Mouse (Mus musculus): Measurements from ENCODE around the gene Izumo2. TPM values are rescaled to one million over a fixed set of nuclear protein-coding genes. Genes with fewer than 3 reads are reported as not detected.

The Izumo2 gene
- total and polyA plus RNA-seq, 3 experiments = not detected

DNA sequence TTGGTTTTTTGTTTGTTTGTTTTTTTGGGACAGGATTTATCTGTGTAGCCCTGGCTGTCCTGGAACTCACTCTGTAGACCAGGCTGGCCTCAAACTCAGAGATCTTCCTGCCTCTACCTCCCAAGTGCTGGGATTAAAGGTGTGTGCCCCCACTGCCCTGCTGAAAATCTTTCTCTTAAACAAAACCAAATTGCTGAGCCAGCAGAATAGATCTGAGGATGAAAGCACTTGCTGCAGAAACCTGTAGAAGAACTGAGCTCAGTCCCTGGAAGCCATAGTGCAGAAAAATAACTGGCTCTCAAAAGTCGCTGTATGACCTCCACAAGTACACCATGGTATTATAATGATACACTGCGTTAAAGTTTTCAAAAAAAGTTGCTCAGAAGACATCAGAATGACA is 48.6 kb downstream of the Izumo2 start:
- no peak for TF ChIP-seq EP300 (IDR thresholded peaks at IDR 0.05; ENCODE audit: low read depth in 1 of 2, low read length in 2 of 2)
- TF ChIP-seq MEF2A (IDR thresholded peaks at IDR 0.05; ENCODE audit: extremely low read depth, insufficient replicate concordance, low read depth, low read length, poor library complexity, severe bottlenecking) = no peak
- no peak for TF ChIP-seq CHD2 (IDR thresholded peaks at IDR 0.05; ENCODE audit: low read length)
- no peak for TF ChIP-seq RAD21 (IDR thresholded peaks at IDR 0.05; ENCODE audit: low read depth, low read length)
- no peak for TF ChIP-seq ZC3H11A (IDR thresholded peaks at IDR 0.05; ENCODE audit: low read depth, low read length)
- peak; percentile 65 for TF ChIP-seq MAFK (IDR thresholded peaks at IDR 0.05; ENCODE audit: borderline replicate concordance, low read depth, low read length)
- Histone ChIP-seq H3K27ac (ENCODE audit: control insufficient read depth, low read depth, low read length) (no peak overlapping the region), H3K79me2 (ENCODE audit: control insufficient read depth, insufficient read depth, low read length, poor library complexity) (no peaks in the 10 kb centered on the region), H3K9ac (ENCODE audit: control insufficient read depth, low read depth, low read length, poor library complexity, severe bottlenecking) (no peak overlapping the region), H3K27me3 (ENCODE audit: control insufficient read depth in 1 of 2, insufficient read depth in 2 of 2, low read length in 2 of 2) (no peaks in the 10 kb centered on the region), H3K4me1 (ENCODE audit: control insufficient read depth in 1 of 2, insufficient read depth in 2 of 2, low read length in 2 of 2) (no peaks in the 10 kb centered on the region), H3K9me3 (replicated peaks; ENCODE audit: insufficient read depth, low read length) (no peaks in the 10 kb centered on the region), H3K4me3 (ENCODE audit: control insufficient read depth in 1 of 2, insufficient read depth in 1 of 2, low read depth in 2 of 2, low read length in 2 of 2) (no peak overlapping the region), H3K36me3 (ENCODE audit: control insufficient read depth in 1 of 2, insufficient read depth in 2 of 2, low read length in 2 of 2) (no peaks in the 10 kb centered on the region; a peak in 2 of 4 replicates)
- no peak for DNase-seq (ENCODE audit: low read depth, low spot score)

DNA sequence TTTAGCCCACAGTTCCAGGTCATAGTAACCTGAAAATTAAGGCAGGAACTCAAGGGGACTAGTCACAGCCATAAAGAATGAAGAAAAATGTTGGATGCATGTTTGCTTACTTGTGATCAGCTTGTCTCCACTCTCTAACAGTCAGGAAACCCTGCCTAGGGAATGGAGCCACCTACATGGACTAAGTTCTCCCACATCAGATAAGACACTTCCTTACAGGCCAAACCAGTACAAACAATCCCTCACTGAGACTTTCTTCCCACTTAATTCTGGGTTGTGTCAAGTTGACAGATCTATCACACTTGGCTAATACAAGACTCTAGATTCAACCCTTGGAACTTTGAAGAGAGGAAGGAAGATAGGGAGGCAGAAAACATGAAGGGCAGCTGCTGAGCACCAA is 51.8 kb downstream of the Izumo2 start:
- Histone ChIP-seq H3K79me2 (ENCODE audit: control insufficient read depth, insufficient read depth, low read length, poor library complexity) (no peaks in the 10 kb centered on the region), H3K36me3 (ENCODE audit: control insufficient read depth in 1 of 2, insufficient read depth in 2 of 2, low read length in 2 of 2) (no peaks in the 10 kb centered on the region; a peak in 2 of 4 replicates), H3K27ac (ENCODE audit: control insufficient read depth, low read depth, low read length) (no peak overlapping the region), H3K4me3 (ENCODE audit: control insufficient read depth in 1 of 2, insufficient read depth in 1 of 2, low read depth in 2 of 2, low read length in 2 of 2) (no peak overlapping the region), H3K27me3 (ENCODE audit: control insufficient read depth in 1 of 2, insufficient read depth in 2 of 2, low read length in 2 of 2) (no peaks in the 10 kb centered on the region), H3K4me1 (ENCODE audit: control insufficient read depth in 1 of 2, insufficient read depth in 2 of 2, low read length in 2 of 2) (no peaks in the 10 kb centered on the region), H3K9me3 (replicated peaks; ENCODE audit: insufficient read depth, low read length) (no peaks in the 10 kb centered on the region), H3K9ac (ENCODE audit: control insufficient read depth, low read depth, low read length, poor library complexity, severe bottlenecking) (no peak overlapping the region)
- TF ChIP-seq MYB (IDR thresholded peaks at IDR 0.05; ENCODE audit: low read depth, low read length) = no peak
- no peak for TF ChIP-seq ZNF384 (IDR thresholded peaks at IDR 0.05; ENCODE audit: low read depth, low read length)
- peak; percentile 52; the same call in 1 of the 2 replicates for TF ChIP-seq GATA1 (IDR thresholded peaks at IDR 0.05; ENCODE audit: low read depth, low read length)
- TF ChIP-seq BHLHE40 (IDR thresholded peaks at IDR 0.05; ENCODE audit: borderline replicate concordance, low read depth, low read length) = no peak
- no peak for TF ChIP-seq ZC3H11A (IDR thresholded peaks at IDR 0.05; ENCODE audit: low read depth, low read length)
- DNase-seq (ENCODE audit: low read depth, low spot score) = no peak

DNA sequence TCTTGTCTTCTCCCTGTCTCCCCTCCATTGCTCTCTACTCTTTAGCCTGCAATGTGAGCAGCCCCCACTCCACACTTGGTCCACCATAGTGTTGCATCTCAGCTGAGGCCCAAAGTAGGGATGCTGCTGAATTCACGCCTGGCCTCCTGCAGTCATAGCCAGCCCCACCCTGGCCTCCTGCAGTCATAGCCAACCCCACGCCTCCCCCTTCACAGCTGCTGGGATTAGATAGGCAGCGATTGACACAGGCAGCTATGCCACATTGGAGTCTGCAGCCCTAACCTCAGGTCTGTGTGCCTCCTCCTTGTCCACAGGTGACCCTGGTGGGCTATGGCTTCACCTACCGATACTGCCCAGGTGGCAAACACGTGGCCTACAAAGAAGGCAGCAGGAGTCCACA is 59.6 kb downstream of the Izumo2 start:
- no peak for DNase-seq (ENCODE audit: low read depth, low spot score)
- Histone ChIP-seq H3K27ac (ENCODE audit: control insufficient read depth, low read depth, low read length) (no peak overlapping the region), H3K4me3 (ENCODE audit: control insufficient read depth in 1 of 2, insufficient read depth in 1 of 2, low read depth in 2 of 2, low read length in 2 of 2) (no peak overlapping the region), H3K9me3 (replicated peaks; ENCODE audit: insufficient read depth, low read length) (no peaks in the 10 kb centered on the region), H3K4me1 (ENCODE audit: control insufficient read depth in 1 of 2, insufficient read depth in 2 of 2, low read length in 2 of 2) (peaks cover 0 to 2% of the 10 kb centered on the region in 2 experiments; a peak in 1 of 4 replicates), H3K79me2 (ENCODE audit: control insufficient read depth, insufficient read depth, low read length, poor library complexity) (no peaks in the 10 kb centered on the region), H3K36me3 (ENCODE audit: control insufficient read depth in 1 of 2, insufficient read depth in 2 of 2, low read length in 2 of 2) (peaks cover 0 to 4% of the 10 kb centered on the region in 2 experiments; a peak in 1 of 4 replicates), H3K9ac (ENCODE audit: control insufficient read depth, low read depth, low read length, poor library complexity, severe bottlenecking) (no peak overlapping the region), H3K27me3 (ENCODE audit: control insufficient read depth in 1 of 2, insufficient read depth in 2 of 2, low read length in 2 of 2) (no peaks in the 10 kb centered on the region)
- no peak for TF ChIP-seq ETS1 (IDR thresholded peaks at IDR 0.05; ENCODE audit: low read depth, low read length)
- TF ChIP-seq USF1 (IDR thresholded peaks at IDR 0.05; ENCODE audit: low read depth, low read length) = no peak
- TF ChIP-seq USF2 (IDR thresholded peaks at IDR 0.05; ENCODE audit: borderline replicate concordance in 1 of 2, insufficient read depth in 1 of 2, low read depth in 1 of 2, low read length in 2 of 2) = no peak
- TF ChIP-seq MXI1 (IDR thresholded peaks at IDR 0.05; ENCODE audit: low read depth, low read length) = no peak
- TF ChIP-seq KAT2A (conservative IDR thresholded peaks at IDR 0.05; ENCODE audit: low read depth, low read length) = no peak
- no peak for TF ChIP-seq MAX (IDR thresholded peaks at IDR 0.05; ENCODE audit: low read length)
- no peak for TF ChIP-seq RAD21 (IDR thresholded peaks at IDR 0.05; ENCODE audit: low read depth, low read length)
- TF ChIP-seq ZMIZ1 (IDR thresholded peaks at IDR 0.05; ENCODE audit: low read depth, low read length) = no peak
- no peak for TF ChIP-seq ELF1 (IDR thresholded peaks at IDR 0.05; ENCODE audit: low read depth, low read length)
- TF ChIP-seq ZNF384 (IDR thresholded peaks at IDR 0.05; ENCODE audit: low read depth, low read length) = no peak
- TF ChIP-seq RCOR1 (IDR thresholded peaks at IDR 0.05; ENCODE audit: low read depth, low read length) = no peak
- no peak for TF ChIP-seq ZKSCAN1 (IDR thresholded peaks at IDR 0.05; ENCODE audit: low read depth, low read length)
- no peak for TF ChIP-seq CHD2 (IDR thresholded peaks at IDR 0.05; ENCODE audit: low read length)
- TF ChIP-seq GABPA (IDR thresholded peaks at IDR 0.05; ENCODE audit: low read depth, low read length) = no peak
- no peak for TF ChIP-seq MAZ (IDR thresholded peaks at IDR 0.05; ENCODE audit: low read depth, low read length)
- no peak for TF ChIP-seq TCF12 (IDR thresholded peaks at IDR 0.05; ENCODE audit: low read depth, low read length)
- no peak for TF ChIP-seq NRF1 (IDR thresholded peaks at IDR 0.05; ENCODE audit: insufficient read depth, low read depth, low read length, poor library complexity, severe bottlenecking)
- TF ChIP-seq BHLHE40 (IDR thresholded peaks at IDR 0.05; ENCODE audit: borderline replicate concordance, low read depth, low read length) = no peak
- no peak for TF ChIP-seq POLR2A (IDR thresholded peaks at IDR 0.05; ENCODE audit: control insufficient read depth in 1 of 2, insufficient read depth in 1 of 2, low read depth in 1 of 2, low read length in 2 of 2, poor library complexity in 1 of 2)

Data from MEL (cell line).